Mouse (Mus musculus): ENCODE results near the gene Olfr112.
"Not testable (repeated sequence)": the region's sequence is repeated elsewhere in the genome, so short reads cannot be mapped to it uniquely, and the experiment has no call there.

The Olfr112 gene

DNA sequence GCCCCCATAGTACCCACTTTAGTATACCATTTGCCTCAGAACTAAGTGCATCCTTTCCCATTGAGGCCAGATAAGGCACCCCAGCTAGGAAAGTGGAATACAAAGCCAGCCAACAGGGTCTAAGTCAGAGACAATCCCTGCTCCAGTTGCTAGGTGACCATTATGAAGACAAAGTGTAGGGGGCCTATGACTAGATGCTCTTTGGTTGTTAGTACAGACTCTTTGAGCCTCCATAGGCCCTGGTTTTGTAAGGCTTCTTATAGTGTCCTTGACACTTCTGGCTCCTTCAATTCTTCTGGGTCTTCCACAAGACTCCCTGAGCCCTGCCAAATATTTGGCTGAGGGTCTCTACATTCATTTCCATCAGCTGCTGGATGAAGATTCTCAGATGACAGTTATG is at the start of gene Olfr112:
Gene Olfr112 (minus strand): TSS at position 101 of the 400 bp plus-strand sequence.
- in situ Hi-C loops (cut with MboI, MseI): no loop called here

GRCm38 (mm10) chr17:37592643-37593042 is 23.4 kb upstream of the Olfr112 start, which contains the start of gene Olfr114:
Gene Olfr114, minus strand, starts transcription at chr17:37592743.
- in situ Hi-C loops (cut with MboI, MseI): no loop called here

DNA sequence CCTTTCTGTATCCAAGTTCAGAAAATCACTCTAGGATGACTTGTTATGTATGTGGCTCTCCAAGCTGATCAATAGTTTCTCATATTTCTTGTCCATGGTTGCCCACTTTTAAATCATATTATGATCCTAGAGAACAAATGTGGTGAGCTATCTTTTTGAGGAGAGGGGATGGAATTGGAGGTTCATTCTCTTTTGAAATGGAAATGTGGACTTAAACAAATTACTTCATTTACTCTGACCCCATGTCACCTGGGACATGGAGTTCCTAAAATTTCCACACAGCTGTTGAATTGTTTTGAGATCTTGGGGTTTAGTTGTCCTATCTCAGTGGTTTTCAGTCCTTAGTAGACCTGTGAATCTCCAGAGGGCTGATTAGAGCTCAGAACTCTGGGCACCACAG is 8.3 kb upstream of the Olfr112 start, which contains the start of gene Olfr113:
Gene Olfr113 (minus strand): TSS at position 101 of the 400 bp plus-strand sequence.
- in situ Hi-C loops (cut with MboI, MseI): no loop called here

- in situ Hi-C loops (cut with MboI, MseI): no loop called here
Measured at GRCm38 (mm10) chr17:37558913-37559615, 10.2 kb downstream of the Olfr112 start.

GRCm38 (mm10) chr17:37543800-37544435 is 25.3 kb downstream of the Olfr112 start:
- in situ Hi-C loops (cut with MboI, MseI): no loop called here

DNA sequence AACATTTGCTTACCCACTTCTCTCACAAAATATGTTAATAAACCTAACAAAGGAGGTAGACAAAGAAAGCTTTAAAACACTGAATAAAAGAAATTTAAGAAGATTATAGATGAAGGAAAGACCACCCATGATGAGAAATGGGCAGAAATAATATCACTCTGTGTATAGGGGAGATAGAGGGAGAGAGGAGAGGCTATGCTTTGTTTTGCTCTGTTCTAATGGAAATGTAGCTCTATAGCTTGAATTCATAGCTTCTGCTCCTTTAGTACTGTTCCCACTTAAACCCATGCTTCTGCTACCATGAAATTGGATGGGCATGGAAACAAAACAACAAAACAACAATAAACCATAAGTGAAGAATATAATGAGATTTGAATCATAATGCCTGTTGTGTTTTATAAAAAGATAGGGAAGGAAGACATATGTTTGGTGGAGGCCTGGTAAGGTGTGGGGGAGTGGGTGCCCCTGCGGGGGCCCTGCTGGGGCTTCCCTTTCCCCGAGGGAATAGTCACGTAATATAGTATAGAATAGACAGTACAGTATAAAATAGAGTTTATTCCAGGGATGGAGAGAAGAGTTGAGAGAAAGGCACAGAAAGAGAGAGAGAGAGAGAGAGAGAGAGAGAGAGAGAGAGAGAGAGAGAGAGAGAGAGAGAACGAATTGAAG is 27.7 kb downstream of the Olfr112 start:
- in situ Hi-C loops (cut with MboI, MseI): no loop called here

- in situ Hi-C loops (cut with MboI, MseI): not testable (repeated sequence)
Measured at GRCm38 (mm10) chr17:37538416-37538815, 30.8 kb downstream of the Olfr112 start.

DNA sequence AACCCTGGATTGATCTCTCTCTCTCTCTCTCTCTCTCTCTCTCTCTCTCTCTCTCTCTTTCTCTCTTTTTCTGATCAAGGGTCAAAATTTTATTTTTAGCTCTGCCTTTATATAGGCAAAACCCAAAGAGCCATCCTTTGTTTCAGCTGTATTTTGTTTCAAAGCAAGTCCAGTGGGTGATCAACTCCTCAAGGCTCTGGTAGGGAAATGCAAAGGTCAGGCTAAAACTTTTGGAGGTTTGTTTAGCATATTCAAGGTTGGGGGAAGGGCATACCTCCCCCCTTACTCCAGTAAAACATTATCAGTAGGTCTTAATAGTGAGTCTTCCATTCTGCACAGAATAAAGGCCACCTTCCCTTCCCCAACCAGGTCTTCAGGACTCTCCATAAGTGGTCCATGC is 34.1 kb downstream of the Olfr112 start:
- in situ Hi-C loops (cut with MboI, MseI): no loop called here

DNA sequence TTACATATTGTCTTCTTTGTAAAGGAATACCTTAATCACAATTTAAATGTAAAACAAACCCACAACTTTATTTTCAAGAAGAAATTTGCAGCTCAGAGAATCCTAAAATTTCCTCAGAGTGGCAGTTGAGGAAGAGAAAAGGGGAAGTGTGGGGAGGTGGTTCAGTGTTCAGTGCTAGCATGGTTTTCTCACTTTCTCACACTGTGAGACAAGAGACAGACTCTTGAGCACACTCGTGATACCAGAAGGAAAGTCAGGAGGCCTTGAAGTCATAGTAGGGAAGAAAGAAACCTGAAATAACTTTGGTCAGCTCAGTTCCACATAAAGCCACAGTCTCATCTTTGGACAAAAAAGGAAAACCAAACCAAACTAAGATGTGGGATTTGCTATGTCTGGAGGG is 43.8 kb downstream of the Olfr112 start:
- in situ Hi-C loops (cut with MboI, MseI): not testable (repeated sequence)

GRCm38 (mm10) chr17:37524612-37525011 is 44.6 kb downstream of the Olfr112 start:
- in situ Hi-C loops (cut with MboI, MseI): not testable (repeated sequence)

Measured in T-helper 1 cell (primary cell).